Mouse (Mus musculus) MEL (cell line): ENCODE measurements at regions not wholly inside any gene's neighbourhood (a gene's known extent, or its start where the extent isn't known, plus 50 kb on each side); places are given as distances from the start of the nearest gene placed in this dataset.

ENCODE experiments used
- DNase-seq: peaks from one replicate; pipeline ENCODE4 v3.0.0; 2011; ENCODE audit warnings: low read depth, low spot score
- H3K27ac ChIP-seq: 2 replicates; pipeline ENCODE4 v1.5.1; 2012; ENCODE audit warnings: low read depth, mild to moderate bottlenecking, control low read depth, low read length, moderate library complexity; ENCODE audit not compliant: control insufficient read depth
- H3K27me3 ChIP-seq, 2 experiments: fragments of 150-350 bp in 1 of 2; sonication (generic) in 1 of 2; 2 replicates each; pipeline ENCODE4 v1.6.1; 2012; ENCODE audit warnings: low read length in 2 of 2, mild to moderate bottlenecking in 2 of 2, improper control_type of control experiment in 1 of 2, moderate library complexity in 1 of 2; ENCODE audit not compliant: insufficient read depth in 2 of 2, control insufficient read depth in 1 of 2
- H3K36me3 ChIP-seq, 2 experiments: 2 replicates each; pipeline ENCODE4 v1.6.1; 2012 to 2014; ENCODE audit warnings: low read length in 2 of 2, improper control_type of control experiment in 1 of 2, inconsistent platforms in 1 of 2, mild to moderate bottlenecking in 1 of 2; ENCODE audit not compliant: insufficient read depth in 2 of 2, control insufficient read depth in 1 of 2
- H3K4me1 ChIP-seq, 2 experiments: fragments of 150-350 bp in 1 of 2; sonication (generic) in 1 of 2; 2 replicates each; pipeline ENCODE4 v1.6.1; 2012; ENCODE audit warnings: low read length in 2 of 2, improper control_type of control experiment in 1 of 2, mild to moderate bottlenecking in 1 of 2; ENCODE audit not compliant: insufficient read depth in 2 of 2, control insufficient read depth in 1 of 2
- H3K4me3 ChIP-seq, 2 experiments: fragments of 150-350 bp in 1 of 2; sonication (generic) in 1 of 2; 2 replicates each; pipeline ENCODE4 v1.5.1; 2012; ENCODE audit warnings: low read depth in 2 of 2, low read length in 2 of 2, mild to moderate bottlenecking in 2 of 2, moderate library complexity in 2 of 2, control low read depth in 1 of 2, improper control_type of control experiment in 1 of 2; ENCODE audit not compliant: control insufficient read depth in 1 of 2, insufficient read depth in 1 of 2
- H3K79me2 ChIP-seq: 2 replicates; pipeline ENCODE4 v1.6.1; 2012; ENCODE audit warnings: mild to moderate bottlenecking, low read length, moderate library complexity; ENCODE audit not compliant: control insufficient read depth, poor library complexity, insufficient read depth
- H3K9ac ChIP-seq: 2 replicates; pipeline ENCODE4 v1.6.1; 2012; ENCODE audit warnings: low read depth, mild to moderate bottlenecking, control low read depth, low read length, moderate library complexity; ENCODE audit not compliant: control insufficient read depth, poor library complexity, severe bottlenecking
- H3K9me3 ChIP-seq: fragments of 150-350 bp; sonication (generic); replicated peaks from 2 replicates; pipeline ENCODE4 v1.6.1; 2012; ENCODE audit warnings: mild to moderate bottlenecking, low read length, improper control_type of control experiment, moderate library complexity; ENCODE audit not compliant: insufficient read depth
- BHLHE40 ChIP-seq: IDR thresholded peaks from 2 replicates; pipeline ENCODE4 v1.6.1; 2012; ENCODE audit warnings: low read depth, mild to moderate bottlenecking, inconsistent platforms, low read length, improper control_type of control experiment, borderline replicate concordance
- CHD1 ChIP-seq: IDR thresholded peaks from 2 replicates; pipeline ENCODE4 v1.6.1; 2012; ENCODE audit warnings: low read depth, mild to moderate bottlenecking, inconsistent platforms, low read length, improper control_type of control experiment
- CHD2 ChIP-seq: IDR thresholded peaks from 2 replicates; pipeline ENCODE4 v1.6.1; 2011; ENCODE audit warnings: low read length, improper control_type of control experiment
- CTCF ChIP-seq, 3 experiments: IDR thresholded peaks in 2 of 3; conservative IDR thresholded peaks in 1 of 3; 2 replicates each; pipeline ENCODE4 v1.5.1; 2011 to 2012; ENCODE audit warnings: low read length in 3 of 3, low read depth in 2 of 3, mild to moderate bottlenecking in 2 of 3, improper control_type of control experiment in 1 of 3, inconsistent platforms in 1 of 3, mixed read lengths in 1 of 3, moderate library complexity in 1 of 3; ENCODE audit not compliant: control insufficient read depth in 1 of 3, insufficient read depth in 1 of 3, poor library complexity in 1 of 3, severe bottlenecking in 1 of 3
- E2F4 ChIP-seq: IDR thresholded peaks from 2 replicates; pipeline ENCODE4 v1.6.1; 2011; ENCODE audit warnings: low read depth, low read length, improper control_type of control experiment, borderline replicate concordance
- ETS1 ChIP-seq: IDR thresholded peaks from 2 replicates; pipeline ENCODE4 v1.6.1; 2012; ENCODE audit warnings: low read depth, mild to moderate bottlenecking, inconsistent platforms, low read length, improper control_type of control experiment, moderate library complexity
- GATA1 ChIP-seq: IDR thresholded peaks from 2 replicates; pipeline ENCODE4 v1.6.1; 2011; ENCODE audit warnings: low read depth, low read length, improper control_type of control experiment
- HCFC1 ChIP-seq: IDR thresholded peaks from 2 replicates; pipeline ENCODE4 v1.6.1; 2012; ENCODE audit warnings: low read depth, mild to moderate bottlenecking, inconsistent platforms, low read length, improper control_type of control experiment, moderate library complexity
- JUND ChIP-seq: IDR thresholded peaks from 2 replicates; pipeline ENCODE4 v1.6.1; 2011; ENCODE audit warnings: low read depth, mild to moderate bottlenecking, improper control_type of control experiment, low read length
- KAT2A ChIP-seq: conservative IDR thresholded peaks from 2 replicates; pipeline ENCODE4 v1.6.1; 2012; ENCODE audit warnings: low read depth, low read length, improper control_type of control experiment, inconsistent platforms
- MAFK ChIP-seq: IDR thresholded peaks from 2 replicates; pipeline ENCODE4 v1.6.1; 2011; ENCODE audit warnings: low read depth, mild to moderate bottlenecking, low read length, improper control_type of control experiment, borderline replicate concordance
- MAZ ChIP-seq: IDR thresholded peaks from 2 replicates; pipeline ENCODE4 v1.6.1; 2012; ENCODE audit warnings: low read depth, mild to moderate bottlenecking, inconsistent platforms, low read length, improper control_type of control experiment
- MEF2A ChIP-seq: IDR thresholded peaks from 2 replicates; pipeline ENCODE4 v1.6.1; 2014; ENCODE audit warnings: low read depth, mild to moderate bottlenecking, inconsistent platforms, low read length, improper control_type of control experiment; ENCODE audit not compliant: poor library complexity, insufficient replicate concordance, severe bottlenecking; ENCODE audit errors: extremely low read depth
- MXI1 ChIP-seq: IDR thresholded peaks from 2 replicates; pipeline ENCODE4 v1.6.1; 2011; ENCODE audit warnings: mild to moderate bottlenecking, low read depth, low read length, improper control_type of control experiment
- MYC ChIP-seq: IDR thresholded peaks from 2 replicates; pipeline ENCODE4 v1.6.1; 2011; ENCODE audit warnings: low read depth, mild to moderate bottlenecking, low read length, improper control_type of control experiment, moderate library complexity
- NELFE ChIP-seq: IDR thresholded peaks from 2 replicates; pipeline ENCODE4 v1.6.1; 2011; ENCODE audit warnings: low read depth, low read length, improper control_type of control experiment
- NRF1 ChIP-seq: IDR thresholded peaks from 2 replicates; pipeline ENCODE4 v1.6.1; 2014; ENCODE audit warnings: low read depth, mild to moderate bottlenecking, inconsistent platforms, low read length, improper control_type of control experiment, moderate library complexity; ENCODE audit not compliant: poor library complexity, insufficient read depth, severe bottlenecking
- POLR2AphosphoS2 ChIP-seq: IDR thresholded peaks from 2 replicates; pipeline ENCODE4 v1.6.1; 2011; ENCODE audit warnings: low read length, improper control_type of control experiment
- RAD21 ChIP-seq: IDR thresholded peaks from 2 replicates; pipeline ENCODE4 v1.6.1; 2011; ENCODE audit warnings: mild to moderate bottlenecking, low read depth, low read length, improper control_type of control experiment
- RCOR1 ChIP-seq: IDR thresholded peaks from 2 replicates; pipeline ENCODE4 v1.6.1; 2012; ENCODE audit warnings: low read depth, mild to moderate bottlenecking, inconsistent platforms, low read length, improper control_type of control experiment
- SMC3 ChIP-seq: IDR thresholded peaks from 2 replicates; pipeline ENCODE4 v1.6.1; 2011; ENCODE audit warnings: low read depth, low read length, improper control_type of control experiment
- TAL1 ChIP-seq: IDR thresholded peaks from 2 replicates; pipeline ENCODE4 v1.6.1; 2012; ENCODE audit warnings: mild to moderate bottlenecking, inconsistent platforms, low read length, moderate library complexity, mixed read lengths
- TCF12 ChIP-seq: IDR thresholded peaks from 2 replicates; pipeline ENCODE4 v1.6.1; 2014; ENCODE audit warnings: low read depth, mild to moderate bottlenecking, inconsistent platforms, low read length, improper control_type of control experiment, moderate library complexity
- UBTF ChIP-seq: IDR thresholded peaks from 2 replicates; pipeline ENCODE4 v1.6.1; 2012; ENCODE audit warnings: low read depth, mild to moderate bottlenecking, inconsistent platforms, low read length, improper control_type of control experiment, moderate library complexity, borderline replicate concordance; ENCODE audit not compliant: insufficient read depth
- USF1 ChIP-seq: IDR thresholded peaks from 2 replicates; pipeline ENCODE4 v1.6.1; 2014; ENCODE audit warnings: low read depth, mild to moderate bottlenecking, inconsistent platforms, low read length, improper control_type of control experiment, moderate library complexity
- USF2 ChIP-seq, 2 experiments: IDR thresholded peaks; 2 replicates each; pipeline ENCODE4 v1.6.1; 2011 to 2012; ENCODE audit warnings: improper control_type of control experiment in 2 of 2, low read length in 2 of 2, borderline replicate concordance in 1 of 2, inconsistent platforms in 1 of 2, low read depth in 1 of 2, mild to moderate bottlenecking in 1 of 2; ENCODE audit not compliant: insufficient read depth in 1 of 2
- ZC3H11A ChIP-seq: IDR thresholded peaks from 2 replicates; pipeline ENCODE4 v1.6.1; 2012; ENCODE audit warnings: low read depth, mild to moderate bottlenecking, inconsistent platforms, low read length, improper control_type of control experiment
- ZKSCAN1 ChIP-seq: IDR thresholded peaks from 2 replicates; pipeline ENCODE4 v1.6.1; 2012; ENCODE audit warnings: low read depth, mild to moderate bottlenecking, inconsistent platforms, low read length, improper control_type of control experiment, moderate library complexity
- ZMIZ1 ChIP-seq: IDR thresholded peaks from 2 replicates; pipeline ENCODE4 v1.6.1; 2012; ENCODE audit warnings: low read depth, mild to moderate bottlenecking, inconsistent platforms, low read length, improper control_type of control experiment, moderate library complexity
- ZNF384 ChIP-seq: IDR thresholded peaks from 2 replicates; pipeline ENCODE4 v1.6.1; 2012; ENCODE audit warnings: low read depth, mild to moderate bottlenecking, inconsistent platforms, low read length, improper control_type of control experiment

DNA sequence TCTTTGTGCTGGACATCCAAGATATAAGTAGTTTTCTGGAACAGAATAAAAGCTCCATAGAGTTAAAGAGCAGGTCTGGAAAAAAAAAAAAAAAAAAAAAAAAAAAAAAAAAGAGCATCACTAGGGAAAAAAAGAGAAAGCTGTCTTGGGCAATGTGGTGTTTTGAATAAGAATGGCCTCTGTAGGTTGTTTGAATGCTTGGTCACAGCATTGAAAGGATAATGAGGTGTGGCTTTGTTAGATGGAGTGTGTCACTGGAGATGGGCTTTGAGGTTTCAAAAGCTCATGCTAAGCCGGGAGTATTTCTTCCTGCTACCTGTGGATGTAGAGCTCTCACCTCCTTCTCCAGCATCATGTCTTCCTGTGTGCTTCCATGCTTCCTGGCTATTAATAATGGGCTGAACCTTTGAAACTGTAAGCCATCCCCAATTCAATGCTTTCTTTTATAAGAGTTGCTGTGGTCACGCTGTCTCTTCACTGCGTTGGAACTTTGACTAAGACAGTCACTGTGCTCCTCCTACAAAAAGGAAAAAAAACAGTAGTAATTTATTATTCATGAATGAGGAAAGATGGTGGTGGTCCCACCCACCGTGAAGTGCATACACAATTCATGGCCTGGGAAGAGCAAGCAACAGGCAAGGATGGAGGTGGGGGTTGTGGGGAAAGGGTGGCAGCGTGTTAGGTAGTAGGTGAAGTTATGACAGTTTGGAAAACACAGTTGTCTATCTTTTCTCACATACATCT is 283.2 kb upstream of the Tbc1d5 start:
- Histone ChIP-seq H3K36me3 (no peaks in the 10 kb centered on the region), H3K4me3 (no peak overlapping the region), H3K9me3 (no peaks in the 10 kb centered on the region), H3K9ac (no peak overlapping the region), H3K27me3 (no peaks in the 10 kb centered on the region), H3K4me1 (no peaks in the 10 kb centered on the region), H3K27ac (no peak overlapping the region), H3K79me2 (no peaks in the 10 kb centered on the region)
- no peak for DNase-seq
- no peak for TF ChIP-seq ZC3H11A
- no peak for TF ChIP-seq MEF2A
- TF ChIP-seq JUND, result no peak
- TF ChIP-seq CTCF (IDR thresholded peaks at IDR 0.05 in 2 of 3, conservative IDR thresholded peaks at IDR 0.05 in 1 of 3; ENCODE audit: control insufficient read depth in 1 of 3, insufficient read depth in 1 of 3, low read depth in 2 of 3, low read length in 3 of 3, poor library complexity in 1 of 3, severe bottlenecking in 1 of 3), result no peak
- TF ChIP-seq CHD2, result no peak
- TF ChIP-seq MXI1, result no peak
- TF ChIP-seq NRF1, result no peak
- no peak for TF ChIP-seq ZMIZ1
- no peak for TF ChIP-seq TCF12
- TF ChIP-seq CHD1, result no peak
- no peak for TF ChIP-seq ETS1
- TF ChIP-seq MAZ, result no peak
- TF ChIP-seq RCOR1, result no peak
- TF ChIP-seq KAT2A, result no peak
- TF ChIP-seq MAFK, result no peak
- TF ChIP-seq E2F4, result no peak
- no peak for TF ChIP-seq ZNF384
- no peak for TF ChIP-seq MYC
- TF ChIP-seq ZKSCAN1, result no peak
- TF ChIP-seq UBTF, result no peak

GRCm38 (mm10) chr17:51461248-51461647 is 282.1 kb upstream of the Tbc1d5 start:
- no peak overlapping the region for H3K27ac ChIP-seq
- TF ChIP-seq GATA1, result no peak
- TF ChIP-seq NELFE, result no peak
- TF ChIP-seq MXI1, result no peak
- no peak for TF ChIP-seq USF2 (IDR thresholded peaks at IDR 0.05; ENCODE audit: borderline replicate concordance in 1 of 2, insufficient read depth in 1 of 2, low read depth in 1 of 2, low read length in 2 of 2)
- TF ChIP-seq CHD1, result no peak
- TF ChIP-seq SMC3, result no peak
- TF ChIP-seq UBTF, result no peak
- TF ChIP-seq RCOR1, result no peak
- TF ChIP-seq BHLHE40, result no peak
- no peak for TF ChIP-seq HCFC1
- TF ChIP-seq USF1, result no peak
- TF ChIP-seq RAD21, result no peak
- TF ChIP-seq TAL1, result no peak
- TF ChIP-seq TCF12, result no peak
- TF ChIP-seq ETS1, result no peak
- TF ChIP-seq ZKSCAN1, result no peak
- TF ChIP-seq CTCF (IDR thresholded peaks at IDR 0.05 in 2 of 3, conservative IDR thresholded peaks at IDR 0.05 in 1 of 3; ENCODE audit: control insufficient read depth in 1 of 3, insufficient read depth in 1 of 3, low read depth in 2 of 3, low read length in 3 of 3, poor library complexity in 1 of 3, severe bottlenecking in 1 of 3), result no peak
- no peak for TF ChIP-seq POLR2AphosphoS2
- H3K27me3 ChIP-seq, result no peaks in the 10 kb centered on the region
- no peak for DNase-seq
- no peaks in the 10 kb centered on the region for H3K79me2 ChIP-seq
- no peaks in the 10 kb centered on the region for H3K4me1 ChIP-seq
- H3K9ac ChIP-seq, result no peak overlapping the region
- H3K9me3 ChIP-seq, result no peaks in the 10 kb centered on the region
- H3K4me3 ChIP-seq, result no peak overlapping the region
- no peaks in the 10 kb centered on the region for H3K36me3 ChIP-seq
